Mouse (Mus musculus): ENCODE data around the gene Trim58.

GRCm38 (mm10) chr11:58626146-58626545, 14.1 kb upstream of the Trim58 start:
- no peak for TF ChIP-seq UBTF (IDR thresholded peaks at IDR 0.05; ENCODE audit: low read depth, low read length)
- no peak for TF ChIP-seq MXI1 (IDR thresholded peaks at IDR 0.05; ENCODE audit: low read depth, low read length)
- no peak for TF ChIP-seq CTCF (conservative IDR thresholded peaks at IDR 0.05 in 1 of 2, IDR thresholded peaks at IDR 0.05 in 1 of 2; ENCODE audit: low read depth in 2 of 2, low read length in 2 of 2)
- no peak for TF ChIP-seq POLR2A (IDR thresholded peaks at IDR 0.05; ENCODE audit: low read depth, low read length)
- no peak for TF ChIP-seq NELFE (IDR thresholded peaks at IDR 0.05; ENCODE audit: low read depth, low read length)
- no peak for TF ChIP-seq RCOR1 (conservative IDR thresholded peaks at IDR 0.05; ENCODE audit: low read depth, low read length)
- TF ChIP-seq ZNF384 (IDR thresholded peaks at IDR 0.05; ENCODE audit: low read depth, low read length) = no peak
- TF ChIP-seq SMC3 (IDR thresholded peaks at IDR 0.05; ENCODE audit: low read depth, low read length) = no peak
- TF ChIP-seq CHD2 (IDR thresholded peaks at IDR 0.05; ENCODE audit: low read length) = no peak
- no peak for TF ChIP-seq ELF1 (IDR thresholded peaks at IDR 0.05; ENCODE audit: low read depth, low read length)
- TF ChIP-seq KAT2A (IDR thresholded peaks at IDR 0.05; ENCODE audit: insufficient replicate concordance, low read length) = no peak
- TF ChIP-seq NRF1 (IDR thresholded peaks at IDR 0.05; ENCODE audit: low read depth, low read length) = no peak
